Mouse (Mus musculus): ENCODE data around the gene Bud23. TPM values are rescaled to one million over a fixed set of nuclear protein-coding genes. Genes with fewer than 3 reads are reported as not detected.

The Bud23 gene
- total and polyA plus RNA-seq, 3 experiments, result 101 to 222 TPM; not detected in 1

- Histone ChIP-seq H3K36me3 (ENCODE audit: control insufficient read depth in 1 of 2, insufficient read depth in 2 of 2, low read length in 2 of 2) (no peaks in the 10 kb centered on the region), H3K4me1 (ENCODE audit: control insufficient read depth in 1 of 2, insufficient read depth in 2 of 2, low read length in 2 of 2) (no peaks in the 10 kb centered on the region; a peak in 1 of 4 replicates), H3K4me3 (ENCODE audit: control insufficient read depth in 1 of 2, insufficient read depth in 1 of 2, low read depth in 2 of 2, low read length in 2 of 2) (no peak overlapping the region), H3K27ac (ENCODE audit: control insufficient read depth, low read depth, low read length) (no peak overlapping the region), H3K9me3 (replicated peaks; ENCODE audit: insufficient read depth, low read length) (no peaks in the 10 kb centered on the region), H3K9ac (ENCODE audit: control insufficient read depth, low read depth, low read length, poor library complexity, severe bottlenecking) (no peak overlapping the region), H3K79me2 (ENCODE audit: control insufficient read depth, insufficient read depth, low read length, poor library complexity) (no peaks in the 10 kb centered on the region), H3K27me3 (ENCODE audit: control insufficient read depth in 1 of 2, insufficient read depth in 2 of 2, low read length in 2 of 2) (no peaks in the 10 kb centered on the region)
- DNase-seq (ENCODE audit: low read depth, low spot score), result no peak
- no peak for TF ChIP-seq USF2 (IDR thresholded peaks at IDR 0.05; ENCODE audit: borderline replicate concordance in 1 of 2, insufficient read depth in 1 of 2, low read depth in 1 of 2, low read length in 2 of 2)
- TF ChIP-seq MEF2A (IDR thresholded peaks at IDR 0.05; ENCODE audit: extremely low read depth, insufficient replicate concordance, low read depth, low read length, poor library complexity, severe bottlenecking), result no peak
- TF ChIP-seq ZC3H11A (IDR thresholded peaks at IDR 0.05; ENCODE audit: low read depth, low read length), result no peak
- TF ChIP-seq TAL1 (IDR thresholded peaks at IDR 0.05; ENCODE audit: low read length), result no peak
- no peak for TF ChIP-seq CHD1 (IDR thresholded peaks at IDR 0.05; ENCODE audit: low read depth, low read length)
- TF ChIP-seq MXI1 (IDR thresholded peaks at IDR 0.05; ENCODE audit: low read depth, low read length), result no peak
- TF ChIP-seq MAFK (IDR thresholded peaks at IDR 0.05; ENCODE audit: borderline replicate concordance, low read depth, low read length), result no peak
- TF ChIP-seq ZNF384 (IDR thresholded peaks at IDR 0.05; ENCODE audit: low read depth, low read length), result no peak
- TF ChIP-seq UBTF (IDR thresholded peaks at IDR 0.05; ENCODE audit: borderline replicate concordance, insufficient read depth, low read depth, low read length), result no peak
- no peak for TF ChIP-seq MAX (IDR thresholded peaks at IDR 0.05; ENCODE audit: low read length)
- no peak for TF ChIP-seq GABPA (IDR thresholded peaks at IDR 0.05; ENCODE audit: low read depth, low read length)
- TF ChIP-seq MYB (IDR thresholded peaks at IDR 0.05; ENCODE audit: low read depth, low read length), result no peak
- no peak for TF ChIP-seq HCFC1 (IDR thresholded peaks at IDR 0.05; ENCODE audit: low read depth, low read length)
- no peak for TF ChIP-seq CHD2 (IDR thresholded peaks at IDR 0.05; ENCODE audit: low read length)
These were observed 7.3 kb upstream of the Bud23 start for GRCm38 (mm10) chr5:135072061-135072460.

- peaks cover 0 to 5% of the 10 kb centered on the region in 2 experiments; a peak in 3 of 4 replicates for H3K4me1 ChIP-seq (ENCODE audit: control insufficient read depth in 1 of 2, insufficient read depth in 2 of 2, low read length in 2 of 2)
These were observed 5.7 kb upstream of the Bud23 start for GRCm38 (mm10) chr5:135070448-135070847.

More at GRCm38 (mm10) chr5:135070448-135070847, 5.7 kb upstream of the Bud23 start:
- Histone ChIP-seq H3K36me3 (ENCODE audit: control insufficient read depth in 1 of 2, insufficient read depth in 2 of 2, low read length in 2 of 2) (peaks cover 0 to 3% of the 10 kb centered on the region in 2 experiments; a peak in 2 of 4 replicates), H3K9me3 (replicated peaks; ENCODE audit: insufficient read depth, low read length) (no peaks in the 10 kb centered on the region), H3K27me3 (ENCODE audit: control insufficient read depth in 1 of 2, insufficient read depth in 2 of 2, low read length in 2 of 2) (no peaks in the 10 kb centered on the region), H3K9ac (ENCODE audit: control insufficient read depth, low read depth, low read length, poor library complexity, severe bottlenecking) (no peak overlapping the region), H3K27ac (ENCODE audit: control insufficient read depth, low read depth, low read length) (no peak overlapping the region), H3K79me2 (ENCODE audit: control insufficient read depth, insufficient read depth, low read length, poor library complexity) (peaks cover 2% of the 10 kb centered on the region; the same call in 1 of the 2 replicates), H3K4me3 (ENCODE audit: control insufficient read depth in 1 of 2, insufficient read depth in 1 of 2, low read depth in 2 of 2, low read length in 2 of 2) (no peak overlapping the region)
- no peak for DNase-seq (ENCODE audit: low read depth, low spot score)
- TF ChIP-seq RCOR1 (IDR thresholded peaks at IDR 0.05; ENCODE audit: low read depth, low read length) (no peak), MAZ (IDR thresholded peaks at IDR 0.05; ENCODE audit: low read depth, low read length) (no peak)
